Comparison of ENCODE assay signal across 21 mouse cellular contexts in genomic region chr5:37805291-37805690, GRCm38 (mm10). TPM values are rescaled to one million over a fixed set of nuclear protein-coding genes. Genes with fewer than 3 reads are reported as not detected.
"Had no signal": no experiment of that assay in that cellular context is flagged by ENCODE, and none has a peak within 500 bp of the region (broad histone marks: within the 10 kb centered on the region; RNA-seq: fewer than 3 reads in every experiment).

No protein-coding gene starts in this region.

- H3K4me2 ChIP-seq: lung, embryonic 15.5 days; midbrain, embryonic 11.5 days; midbrain, embryonic 13.5 days; midbrain, embryonic 15.5 days; neural tube, embryonic 12.5 days; stomach, embryonic 15.5 days had no signal

- DNase-seq: lung, adult 2 months; lung, postnatal 14 days; lung, postnatal 36 days; right cerebral cortex, postnatal 14 days; thymus, adult 2 months; thymus, postnatal 25 days; thymus, postnatal 4 days had no signal

- ATAC-seq: lung, postnatal 0 days; midbrain, embryonic 13.5 days; midbrain, embryonic 15.5 days had no signal

- H3K9me3 ChIP-seq: lung, embryonic 15.5 days; midbrain, embryonic 13.5 days; midbrain, embryonic 15.5 days; neural tube, embryonic 12.5 days; stomach, embryonic 15.5 days had no signal

- H3K27me3 ChIP-seq: midbrain, embryonic 15.5 days; neural tube, embryonic 12.5 days had no signal

- H3K4me3 ChIP-seq: lung, embryonic 15.5 days; megakaryocyte, embryonic 14.5 days; midbrain, embryonic 13.5 days; midbrain, embryonic 15.5 days; neural tube, embryonic 12.5 days; stomach, embryonic 15.5 days had no signal

- H3K9ac ChIP-seq: lung, embryonic 15.5 days; midbrain, embryonic 13.5 days; midbrain, embryonic 15.5 days; neural tube, embryonic 12.5 days; stomach, embryonic 15.5 days had no signal

- H3K4me1 ChIP-seq: lung, embryonic 15.5 days; megakaryocyte, embryonic 14.5 days; midbrain, embryonic 13.5 days; midbrain, embryonic 15.5 days; neural tube, embryonic 12.5 days; stomach, embryonic 15.5 days had no signal

- H3K27ac ChIP-seq: lung, embryonic 15.5 days; macrophage; midbrain, embryonic 13.5 days; midbrain, embryonic 15.5 days; neural tube, embryonic 12.5 days; stomach, embryonic 15.5 days; stomach, postnatal 0 days had no signal

- H3K36me3 ChIP-seq: lung, embryonic 15.5 days; midbrain, embryonic 13.5 days; midbrain, embryonic 15.5 days; neural tube, embryonic 12.5 days; stomach, embryonic 15.5 days had no signal

RNA-seq across cellular contexts. Expression of gene Msx1, which starts 19.1 kb away (rescaled TPM):
- total RNA-seq: megakaryocyte progenitor cell, adult 5-6 weeks; monocyte, adult 5-6 weeks; neutrophil, adult 5-6 weeks had no signal
- polyA plus RNA-seq: macrophage; testis, adult 2 months had no signal
